Mouse (Mus musculus) lung, adult 2 months (tissue): ENCODE results near the gene Rgsl1.

Experiments
- CTCF ChIP-seq: fragments of 200-500 bp; IDR thresholded peaks from 2 replicates; pipeline ENCODE4 v1.5.1; 2011; ENCODE audit warnings: mild to moderate bottlenecking, low read length, control low read depth; ENCODE audit not compliant: insufficient read depth
- POLR2A ChIP-seq: fragments of 200-500 bp; IDR thresholded peaks from 2 replicates; pipeline ENCODE4 v1.6.1; 2011; ENCODE audit warnings: low read depth, mild to moderate bottlenecking, control low read depth, low read length, borderline replicate concordance; ENCODE audit errors: extremely low read depth

GRCm38 (mm10) chr1:153803530-153803929, 40.4 kb downstream of the Rgsl1 start:
- TF ChIP-seq CTCF (no peak), POLR2A (no peak)
